Mouse (Mus musculus): ENCODE results near the gene Topaz1.
"Not testable (repeated sequence)": the region's sequence is repeated elsewhere in the genome, so short reads cannot be mapped to it uniquely, and the experiment has no call there.

The Topaz1 gene

DNA sequence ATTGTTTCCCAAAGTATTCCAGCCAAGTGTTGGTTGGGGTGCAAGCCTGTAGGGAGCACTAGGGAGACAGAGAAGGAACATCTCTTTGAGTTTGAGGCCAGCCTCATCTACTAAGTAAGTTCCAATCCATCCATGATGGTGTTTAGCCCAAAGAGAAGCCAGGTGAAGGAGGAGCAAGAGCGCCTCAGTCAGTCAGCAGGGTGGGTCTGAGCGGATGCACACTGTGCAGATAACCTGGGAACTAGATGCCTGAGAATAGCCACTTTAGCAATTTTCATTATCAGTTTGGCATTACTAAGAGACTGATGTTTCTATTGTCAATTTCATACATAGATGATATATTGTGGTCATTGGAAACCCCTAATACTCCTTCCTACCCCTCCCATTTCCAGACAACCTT, 67.6 kb downstream of the Topaz1 start:
- no peak for DNase-seq

DNA sequence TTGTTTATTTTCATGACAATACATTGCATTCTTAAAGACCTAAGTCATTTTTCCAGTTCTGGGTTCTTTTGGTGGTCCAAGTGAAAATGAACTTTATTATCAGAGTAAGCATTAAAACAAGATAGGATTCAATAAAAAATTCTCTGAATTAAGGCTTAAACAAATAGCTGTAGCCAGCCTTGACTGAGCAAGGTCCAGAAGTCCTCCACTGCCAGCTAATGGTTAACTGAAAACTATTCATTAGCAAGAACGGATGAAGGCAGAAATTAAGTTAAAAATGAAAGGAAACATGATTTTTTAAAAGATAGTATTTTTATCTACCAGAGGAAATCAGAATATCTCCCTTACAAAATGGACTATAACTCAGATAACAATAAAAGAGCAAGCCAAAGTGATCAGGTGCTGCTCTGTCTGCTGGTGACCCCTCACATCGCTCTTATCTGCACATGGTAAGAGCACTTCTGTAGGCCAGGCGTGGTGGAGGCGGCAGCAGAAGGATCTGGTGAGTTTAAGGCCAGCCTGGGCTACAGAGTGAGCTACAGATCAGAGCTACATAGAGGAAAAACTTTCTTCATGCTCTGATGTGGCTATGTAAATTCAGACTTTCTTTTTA, 68.2 kb downstream of the Topaz1 start:
- DNase-seq = no peak

DNA sequence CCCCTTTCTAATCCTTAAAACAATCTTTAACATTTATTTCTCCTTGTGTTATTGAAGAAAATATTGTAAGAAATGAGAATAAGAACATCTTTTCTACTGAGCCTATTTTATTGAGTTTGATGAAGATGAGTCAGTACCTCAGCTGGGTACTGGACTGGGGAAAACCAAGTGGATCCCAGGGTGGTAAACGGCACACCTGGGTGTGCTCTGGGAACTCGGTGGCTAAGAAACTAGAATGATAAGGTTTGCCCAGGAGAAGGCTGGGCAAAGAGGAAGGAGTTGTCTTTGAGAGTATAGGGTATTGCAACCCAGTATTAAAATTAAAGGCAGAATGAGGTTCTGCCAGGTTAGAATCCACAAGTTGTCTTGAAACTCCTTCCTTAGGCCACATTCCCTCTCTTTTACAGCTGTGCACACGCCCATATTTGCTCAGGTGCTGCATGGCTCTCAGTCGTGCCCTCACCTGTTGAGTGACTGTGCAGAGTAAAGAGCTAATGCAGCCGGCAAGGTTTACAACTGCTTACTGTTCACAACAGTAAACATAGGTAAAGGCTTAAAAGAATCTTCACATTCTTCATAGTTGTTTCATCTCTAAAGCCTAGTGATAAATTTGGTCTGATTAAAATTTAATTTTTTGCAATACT, 76.3 kb downstream of the Topaz1 start:
- no peak for DNase-seq

DNA sequence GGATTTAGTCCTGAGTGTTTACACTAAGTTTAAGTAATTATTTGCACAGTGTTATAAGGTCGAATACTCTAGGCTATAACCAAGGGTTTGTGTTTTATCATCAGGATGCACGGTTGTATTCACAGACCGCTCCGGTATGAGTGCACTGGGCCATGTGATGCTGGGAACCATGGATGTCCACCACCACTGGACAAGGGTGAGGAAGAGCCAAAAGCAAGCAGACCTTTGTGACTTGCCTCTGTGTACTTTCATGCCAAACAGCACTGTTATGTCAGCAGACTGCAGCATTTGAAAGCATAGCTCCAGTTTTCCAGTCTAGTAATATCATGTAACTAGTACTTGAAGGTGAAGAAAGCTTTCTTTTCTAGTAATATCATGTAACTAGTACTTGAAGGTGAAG, 79.6 kb downstream of the Topaz1 start:
- no peak for DNase-seq

DNA sequence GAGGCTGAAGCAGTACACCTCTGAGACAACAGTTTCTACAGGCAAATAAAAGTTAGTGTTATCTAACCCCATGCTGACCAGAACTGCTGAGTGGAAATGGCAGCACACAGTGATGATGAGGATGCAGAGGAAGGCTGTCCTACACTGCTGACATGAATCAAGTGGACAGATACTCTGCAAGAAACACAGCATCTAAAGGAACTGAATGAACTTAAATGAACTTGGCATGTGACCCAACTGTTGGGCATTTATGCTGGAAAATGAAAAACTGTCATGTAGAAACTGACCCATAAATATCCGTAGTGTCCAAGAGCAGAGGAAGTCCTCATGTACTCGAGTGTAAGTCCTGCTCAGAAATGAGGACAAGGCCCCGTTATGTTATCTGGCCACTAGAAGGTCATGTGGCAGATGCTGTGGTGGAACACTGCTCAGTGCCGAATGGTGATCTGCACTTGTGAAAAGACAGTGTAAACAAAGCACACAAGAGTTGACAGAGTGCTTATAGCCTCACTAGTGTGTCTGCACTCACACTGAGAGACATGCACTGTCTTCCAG, 82.8 kb downstream of the Topaz1 start:
- DNase-seq = no peak

DNA sequence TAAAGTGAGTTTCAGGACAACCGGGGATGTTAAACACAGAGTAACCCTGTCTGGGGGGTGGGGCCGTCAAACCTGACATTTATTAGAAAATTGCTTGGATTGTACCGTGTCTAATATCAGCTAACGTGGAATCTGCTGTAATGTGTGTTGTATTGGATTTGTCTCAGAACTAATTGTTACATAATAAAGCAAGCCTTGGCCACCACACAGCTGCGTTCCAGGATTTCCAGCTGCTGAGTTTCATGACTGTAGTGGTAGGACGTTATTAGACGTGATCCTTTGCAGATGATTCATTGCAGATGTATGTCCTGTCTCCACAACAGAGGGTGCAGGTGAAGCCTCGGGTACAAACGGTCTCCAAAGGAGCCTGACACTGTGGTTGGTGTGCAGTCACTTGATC, 89.0 kb downstream of the Topaz1 start:
- no peak for DNase-seq

DNA sequence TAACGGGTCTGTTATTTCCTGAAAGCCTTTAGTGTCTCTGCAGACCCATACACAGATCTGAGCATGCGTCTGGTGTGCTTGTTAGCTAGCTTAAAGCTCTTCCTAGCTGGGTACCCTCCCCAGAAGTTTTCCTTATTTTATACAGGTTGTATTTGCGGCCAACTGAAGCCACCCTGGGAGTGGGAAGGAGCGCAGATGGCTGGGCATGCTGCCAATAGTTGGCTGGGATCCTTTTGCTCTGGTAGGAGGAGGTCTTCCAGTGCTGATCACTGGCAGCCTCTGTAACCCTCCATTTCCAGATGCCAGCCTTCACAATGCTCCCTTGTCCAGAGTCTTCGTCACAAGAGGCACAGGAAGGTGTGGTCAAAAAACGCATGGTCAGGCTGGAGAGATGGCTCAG, 89.6 kb downstream of the Topaz1 start:
- peak; percentile 59 for DNase-seq

DNA sequence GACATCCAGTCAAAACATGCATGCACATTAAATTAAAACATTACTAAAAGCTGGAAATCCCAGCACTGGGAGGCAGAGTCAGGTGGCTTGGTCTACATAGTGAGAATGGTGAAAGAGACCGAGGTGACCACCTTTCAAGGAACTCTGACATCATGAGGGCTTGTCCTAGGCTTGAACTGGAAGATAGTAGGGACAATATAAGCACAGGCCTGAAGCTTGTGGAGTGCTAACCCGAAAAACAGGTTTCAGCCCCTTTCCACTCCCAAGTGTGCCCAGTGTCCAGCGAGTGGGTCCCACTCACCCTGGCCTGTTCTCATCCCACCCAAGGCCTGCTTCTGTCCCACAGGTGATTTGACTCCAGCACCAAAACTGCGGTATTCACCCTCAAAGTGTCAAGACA, 90.1 kb downstream of the Topaz1 start:
- DNase-seq = no peak

DNA sequence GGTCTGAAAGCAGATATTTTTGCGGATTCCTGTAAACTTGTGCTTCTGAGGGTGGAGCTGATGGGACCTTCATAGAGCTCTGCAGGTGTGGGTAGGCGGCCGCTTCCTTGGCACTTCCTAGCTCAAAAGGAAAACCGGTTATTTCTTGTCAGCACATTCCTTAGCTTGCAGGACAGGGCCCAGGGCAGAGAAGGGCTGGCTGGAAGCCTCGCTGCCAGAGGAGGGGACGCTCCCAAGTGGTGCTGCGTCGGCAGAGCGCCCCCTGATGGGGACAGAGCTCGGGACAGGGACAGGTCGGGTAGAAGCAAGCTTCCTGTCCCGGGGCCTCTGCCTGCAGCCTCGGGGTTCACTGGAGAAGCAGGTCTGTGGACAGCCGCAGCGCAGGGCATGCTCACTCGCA, 90.5 kb downstream of the Topaz1 start:
- peak; percentile 71 for DNase-seq

DNA sequence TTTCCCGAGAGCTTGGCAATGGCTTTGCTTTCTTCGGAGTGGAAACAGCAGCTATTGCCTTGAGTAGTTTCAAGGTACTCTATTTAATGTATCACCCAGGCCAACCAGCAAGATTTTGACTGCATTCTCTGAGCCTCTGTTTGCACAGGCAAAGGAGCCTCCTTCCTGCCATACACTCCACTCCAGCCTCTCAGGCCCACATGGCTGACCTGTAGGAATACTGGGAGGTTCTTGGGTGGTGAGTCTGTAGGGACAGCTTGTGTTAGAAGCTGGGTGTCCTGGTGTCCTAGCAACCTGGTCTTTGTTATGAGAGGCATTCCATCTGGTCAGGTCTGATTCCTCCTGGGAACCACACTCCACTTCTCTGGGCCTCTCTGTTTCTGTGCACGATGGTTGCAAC, 96.6 kb downstream of the Topaz1 start, which contains the start of gene Gm35549:
Gene Gm35549, minus strand, starts transcription at position 276 of the 400 bp plus-strand sequence.
- DNase-seq = no peak

DNA sequence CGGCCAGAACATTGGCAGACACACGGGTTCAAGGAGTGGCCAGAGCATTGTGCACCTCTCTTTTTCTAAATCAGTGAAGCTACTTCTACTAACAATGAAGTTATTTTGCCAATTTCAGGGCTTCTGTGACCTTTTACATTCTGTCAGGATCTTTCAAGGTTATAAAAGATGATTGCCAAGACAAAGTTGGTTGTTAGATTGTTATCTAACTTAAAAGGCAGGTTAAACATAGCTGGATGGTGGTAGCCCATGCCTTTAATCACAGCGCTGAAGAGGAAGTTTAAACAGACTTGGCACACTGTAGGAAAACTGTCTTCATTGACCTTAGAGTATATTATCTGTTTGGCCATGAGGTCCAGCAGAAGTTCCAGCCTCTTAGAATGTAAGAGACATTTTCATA, 98.5 kb downstream of the Topaz1 start:
- no peak for DNase-seq

DNA sequence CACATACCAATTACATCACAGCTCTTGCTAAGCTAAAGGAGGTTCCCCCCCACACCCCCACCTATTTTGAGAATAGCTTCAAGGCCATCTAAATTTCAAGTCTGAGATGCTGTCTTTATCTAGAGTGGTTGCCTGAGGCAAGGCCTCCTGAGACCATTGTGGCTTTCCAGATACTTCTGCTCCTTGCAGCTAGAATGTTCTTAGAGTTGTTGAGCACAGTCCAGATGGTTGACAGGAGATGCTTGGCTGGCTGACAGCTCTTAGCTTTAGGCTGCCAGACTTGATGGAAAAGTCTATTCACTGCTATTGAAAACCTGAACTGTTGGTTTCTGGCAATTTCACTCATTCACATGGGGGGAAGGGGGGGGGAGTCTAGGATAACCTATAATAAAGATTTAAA, 99.0 kb downstream of the Topaz1 start:
- peak; percentile 52 for DNase-seq

DNA sequence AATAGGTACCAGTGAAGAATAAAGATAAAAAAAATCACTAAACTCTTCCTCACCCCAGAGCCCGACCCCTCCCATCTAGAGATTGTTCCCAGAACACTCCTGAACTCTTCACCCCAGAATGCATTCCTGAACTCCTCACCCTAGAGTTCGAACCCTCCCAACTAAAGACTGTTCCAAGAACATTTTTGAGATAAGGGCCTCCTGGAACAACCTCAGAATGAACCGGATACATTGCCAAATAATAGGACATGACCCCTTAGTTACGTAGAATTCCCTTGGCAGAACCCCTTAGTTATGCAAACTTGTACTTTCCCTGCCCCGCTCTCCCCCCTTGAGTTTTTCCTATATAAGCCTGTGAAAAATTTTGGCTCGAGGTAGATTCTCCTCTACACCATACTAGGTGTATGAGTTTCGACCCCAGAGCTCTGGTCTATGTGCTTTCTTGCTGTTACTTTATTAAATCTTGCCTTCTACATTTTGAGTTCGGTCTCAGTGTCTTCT, 100.7 kb downstream of the Topaz1 start:
- DNase-seq = not testable (repeated sequence)
